Mouse (Mus musculus) intestine, embryonic 16.5 days (tissue): ENCODE data around the gene Srl. TPM values are rescaled to one million over a fixed set of nuclear protein-coding genes. Genes with fewer than 3 reads are reported as not detected.
"Not testable (repeated sequence)": the region's sequence is repeated elsewhere in the genome, so short reads cannot be mapped to it uniquely, and the experiment has no call there.

Experiments used
- ATAC-seq: fragments of 200-750 bp; cut with Nextera tagmentation; 2 replicates; pipeline ENCODE4 v1.8.0; 2017; ENCODE audit warnings: moderate TSS enrichment, moderate library complexity
- H3K27ac ChIP-seq: fragments of 300-500 bp; sonication (generic); 2 replicates; pipeline ENCODE4 v1.5.1; 2014; ENCODE audit warnings: mild to moderate bottlenecking, low read length
- H3K27me3 ChIP-seq: fragments of 300-500 bp; sonication (generic); replicated peaks from 2 replicates; pipeline ENCODE4 v1.6.1; 2014; ENCODE audit warnings: low read length, control low read depth, mixed read lengths; ENCODE audit not compliant: control insufficient read depth, insufficient read depth
- H3K36me3 ChIP-seq: fragments of 300-500 bp; sonication (generic); 2 replicates; pipeline ENCODE4 v1.6.1; 2014; ENCODE audit warnings: low read length, control low read depth; ENCODE audit not compliant: control insufficient read depth, insufficient read depth
- H3K4me1 ChIP-seq: fragments of 300-500 bp; sonication (generic); 2 replicates; pipeline ENCODE4 v1.6.1; 2014; ENCODE audit warnings: low read length, control low read depth, mixed read lengths; ENCODE audit not compliant: control insufficient read depth, insufficient read depth
- H3K4me2 ChIP-seq: fragments of 300-500 bp; sonication (generic); 2 replicates; pipeline ENCODE4 v1.6.1; 2014; ENCODE audit warnings: low read depth, low read length, control low read depth
- H3K4me3 ChIP-seq: fragments of 300-500 bp; sonication (generic); 2 replicates; pipeline ENCODE4 v1.5.1; 2014; ENCODE audit warnings: mild to moderate bottlenecking, low read length
- H3K9ac ChIP-seq: fragments of 300-500 bp; sonication (generic); 2 replicates; pipeline ENCODE4 v1.6.1; 2014; ENCODE audit warnings: low read depth, low read length
- H3K9me3 ChIP-seq: fragments of 300-500 bp; sonication (generic); 2 replicates; pipeline ENCODE4 v1.6.1; 2016; ENCODE audit warnings: low read length, control low read depth; ENCODE audit not compliant: control insufficient read depth
- WGBS: fragments of 180-500 bp; shearing (Covaris S2); extraction: QIAGEN DNeasy Blood & Tissue Kit; methylation state at CpG from one replicate; pipeline ENCODE4 v1.1.7; 2014; 5-methylcytosine and 5-hydroxymethylcytosine counted together
- polyA plus RNA-seq: library from polyadenylated mRNA; unstranded; fragments of >200 nt; fragmentation: Nextera tagmentation; extraction: Ambion mirVana; gene quantifications from 2 replicates; pipeline ENCODE4 v1.2.1, GENCODE M21; 2015

Gene Srl
- polyA plus RNA-seq, 1 experiment from 2014 or later: 8.5 TPM

GRCm38 (mm10) chr16:4492777-4493563 lies 48.6 kb downstream of the Srl start:
- no peak overlapping the region for H3K4me2 ChIP-seq
- H3K4me1 ChIP-seq: peaks cover 14% of the 10 kb centered on the region
- no peak overlapping the region for H3K9ac ChIP-seq
- no peak overlapping the region for H3K27ac ChIP-seq
- no peaks in the 10 kb centered on the region for H3K36me3 ChIP-seq
- no peak overlapping the region for H3K4me3 ChIP-seq
- 43% methylated on average over 2 of the region's 2 CpGs for WGBS
- H3K9me3 ChIP-seq: no peaks in the 10 kb centered on the region
- ATAC-seq: peak; percentile 39; the same call in 1 of the 2 replicates
- no peaks in the 10 kb centered on the region for H3K27me3 ChIP-seq

DNA sequence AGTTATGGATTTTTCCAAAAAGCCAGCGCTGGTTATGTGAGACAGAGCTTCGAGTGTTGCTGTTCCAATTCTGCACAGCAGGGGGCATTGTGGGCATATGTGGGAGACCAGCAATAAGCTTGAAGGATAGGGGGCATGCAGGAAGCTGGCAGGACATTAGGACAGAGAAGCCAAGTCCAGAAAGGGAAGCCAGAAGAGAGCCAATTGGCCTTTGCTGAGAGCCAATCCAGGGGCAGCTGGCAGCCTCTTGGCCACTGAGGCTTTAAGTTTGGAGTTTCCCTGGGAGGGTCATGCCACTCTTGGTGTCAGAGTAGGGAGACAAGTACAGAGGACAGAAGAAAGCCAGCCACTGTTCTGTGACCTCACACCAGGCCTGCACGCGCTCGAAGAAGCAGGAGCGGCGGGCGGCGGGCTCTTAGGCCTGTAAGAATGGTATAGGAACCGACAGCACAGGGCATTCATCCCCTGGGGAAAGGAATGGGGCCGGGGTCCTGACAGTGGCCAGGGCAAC lies 52.4 kb downstream of the Srl start:
- Histone ChIP-seq H3K27ac (peak overlapping the region; percentile 19; the same call in 1 of the 2 replicates), H3K9ac (0 out of 2 replicates have a peak overlapping the region, but pooled peaks have one; percentile 13), H3K4me3 (no peak overlapping the region), H3K36me3 (no peaks in the 10 kb centered on the region), H3K27me3 (no peaks in the 10 kb centered on the region), H3K4me2 (no peak overlapping the region), H3K4me1 (peaks cover 14% of the 10 kb centered on the region; the same call in 1 of the 2 replicates), H3K9me3 (no peaks in the 10 kb centered on the region)
- whole genome bisulfite sequencing: 63% methylated on average over 11 of the region's 11 CpGs
- peak; percentile 73 for ATAC-seq

DNA sequence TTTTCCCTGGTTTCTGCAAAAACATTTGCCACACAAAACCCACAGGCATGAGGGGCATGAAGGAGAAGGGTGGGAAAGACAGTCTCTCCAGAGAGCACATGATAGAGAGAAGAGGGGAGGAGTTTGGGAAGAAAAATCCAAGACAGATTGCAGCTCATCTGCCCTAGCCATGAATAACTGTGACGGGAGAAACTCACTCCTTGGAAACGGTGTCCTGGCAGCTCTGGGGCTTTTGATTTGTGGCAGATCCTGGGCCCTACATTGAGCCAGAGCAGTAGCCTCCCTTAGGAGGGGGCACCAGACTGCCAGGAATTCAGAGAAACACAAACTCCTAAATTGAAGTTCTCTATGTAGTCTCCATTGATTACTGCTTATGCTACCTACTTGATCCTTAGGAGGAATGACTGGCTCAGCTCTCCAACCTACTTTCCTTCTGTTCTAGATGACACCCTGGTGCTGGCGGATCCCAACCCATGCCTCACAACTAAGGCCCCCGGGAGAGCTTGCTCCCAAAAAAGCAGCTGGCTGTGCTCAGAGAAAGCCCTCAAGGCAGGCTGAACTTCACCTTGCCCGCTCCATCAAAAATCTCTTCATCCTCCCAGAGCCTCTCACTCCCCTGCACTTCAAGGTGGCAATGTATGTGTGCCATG lies 60.9 kb downstream of the Srl start:
- Histone ChIP-seq H3K36me3 (no peaks in the 10 kb centered on the region), H3K9ac (no peak overlapping the region), H3K4me1 (0 out of 2 replicates have a peak, but pooled peaks cover 3% of the 10 kb centered on the region), H3K9me3 (no peaks in the 10 kb centered on the region), H3K27me3 (no peaks in the 10 kb centered on the region), H3K4me2 (no peak overlapping the region), H3K27ac (no peak overlapping the region), H3K4me3 (no peak overlapping the region)
- no peak for ATAC-seq
- WGBS: 72% methylated on average over 5 of the region's 5 CpGs

DNA sequence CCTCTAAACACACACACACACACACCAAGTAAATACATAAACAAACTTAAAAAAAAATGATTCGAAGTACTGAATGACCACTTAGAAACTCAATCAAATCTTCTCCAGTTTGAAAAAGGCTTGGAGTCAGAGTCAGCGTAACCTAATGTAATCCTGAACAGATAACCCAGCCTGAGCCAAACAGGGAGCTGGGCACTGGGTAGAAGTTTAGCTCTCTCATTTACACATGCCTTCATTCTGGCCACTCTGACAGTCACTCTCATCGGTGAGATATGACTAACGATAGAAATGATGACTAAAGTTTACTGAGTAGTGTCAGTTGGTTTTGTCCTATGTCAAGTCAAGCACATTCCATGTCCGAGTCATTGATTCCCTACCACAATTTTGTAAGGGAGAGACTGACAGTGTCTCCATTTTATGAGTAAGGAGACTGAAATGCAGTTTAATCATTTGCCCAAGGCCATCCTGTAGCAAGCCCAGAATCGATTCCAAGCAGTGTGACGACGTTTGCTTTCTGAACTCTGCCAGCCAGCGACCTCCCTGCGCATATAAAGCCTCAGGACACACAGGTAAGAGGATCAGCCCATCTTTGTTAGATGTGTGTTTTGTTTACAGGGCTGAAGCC lies 63.9 kb downstream of the Srl start:
- no peak for ATAC-seq
- Histone ChIP-seq H3K27me3 (no peaks in the 10 kb centered on the region), H3K4me3 (no peak overlapping the region), H3K4me1 (peaks cover 8% of the 10 kb centered on the region; the same call in 1 of the 2 replicates), H3K9me3 (no peaks in the 10 kb centered on the region), H3K9ac (no peak overlapping the region), H3K36me3 (no peaks in the 10 kb centered on the region), H3K4me2 (no peak overlapping the region), H3K27ac (no peak overlapping the region)
- WGBS: 54% methylated on average over 10 of the region's 10 CpGs

- H3K9ac ChIP-seq: peak overlapping the region; percentile 83
- WGBS: 16% methylated on average over 42 of the region's 42 CpGs
- ATAC-seq: peak; percentile 91
- H3K4me1 ChIP-seq: peaks cover 12% of the 10 kb centered on the region; the same call in 1 of the 2 replicates
- no peaks in the 10 kb centered on the region for H3K27me3 ChIP-seq
- peak overlapping the region; percentile 72 for H3K4me2 ChIP-seq
- H3K9me3 ChIP-seq: no peaks in the 10 kb centered on the region
- peak overlapping the region; percentile 84 for H3K27ac ChIP-seq
- H3K36me3 ChIP-seq: no peaks in the 10 kb centered on the region
- H3K4me3 ChIP-seq: peak overlapping the region; percentile 57
Measured at GRCm38 (mm10) chr16:4474882-4475803, 66.5 kb downstream of the Srl start.

DNA sequence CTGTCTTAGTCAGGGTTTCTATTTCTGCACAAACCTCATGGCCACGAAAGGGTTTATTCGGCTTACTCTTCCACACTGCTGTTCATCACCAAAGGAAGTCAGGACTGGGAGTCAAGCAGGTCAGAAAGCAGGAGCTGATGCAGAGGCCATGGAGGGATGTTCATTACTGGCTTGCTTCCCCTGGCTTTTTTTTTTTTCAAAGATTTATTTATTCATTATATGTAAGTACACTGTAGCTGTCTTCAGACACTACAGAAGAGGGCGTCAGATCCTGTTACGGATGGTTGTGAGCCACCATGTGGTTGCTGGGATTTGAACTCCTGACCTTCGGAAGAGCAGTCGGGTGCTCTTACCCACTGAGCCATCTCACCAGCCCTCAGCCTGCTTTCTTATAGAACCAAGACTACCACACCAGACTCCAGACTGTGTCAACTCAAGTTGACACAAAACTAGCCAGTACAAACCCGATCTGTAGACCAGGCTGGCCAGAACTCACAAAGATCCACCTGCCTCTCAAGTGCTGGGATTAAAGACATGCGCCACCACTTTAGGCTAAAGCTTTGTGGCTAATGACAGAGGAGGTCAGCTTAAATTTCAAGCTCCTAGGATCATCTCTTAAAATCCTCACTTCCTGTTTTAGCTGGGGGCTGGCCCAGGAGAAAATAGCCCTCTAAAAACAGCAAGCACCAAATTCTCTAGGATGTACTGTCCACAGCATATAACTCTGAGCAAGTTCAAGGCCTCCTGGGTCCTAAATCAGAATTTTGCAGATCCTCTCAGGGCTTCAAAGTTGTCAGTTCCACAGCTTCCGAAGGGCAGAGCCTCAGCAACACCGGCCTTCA lies 67.4 kb downstream of the Srl start:
- Histone ChIP-seq H3K27ac (peak overlapping the region; percentile 84), H3K4me3 (peak overlapping the region; percentile 57), H3K4me2 (peak overlapping the region; percentile 72), H3K9ac (peak overlapping the region; percentile 83), H3K4me1 (peaks cover 12% of the 10 kb centered on the region; the same call in 1 of the 2 replicates)
- H3K27me3 ChIP-seq, H3K36me3 ChIP-seq, H3K9me3 ChIP-seq: not testable (repeated sequence)
- peak; percentile 0; the same call in 1 of the 2 replicates for ATAC-seq
- 72% methylated on average over 10 of the region's 10 CpGs for WGBS

- H3K9ac ChIP-seq: no peak overlapping the region
- no peaks in the 10 kb centered on the region for H3K27me3 ChIP-seq
- no peak for ATAC-seq
- H3K4me3 ChIP-seq: no peak overlapping the region
- WGBS: 64% methylated on average over 5 of the region's 5 CpGs
- H3K9me3 ChIP-seq: no peaks in the 10 kb centered on the region
- peaks cover 12% of the 10 kb centered on the region; the same call in 1 of the 2 replicates for H3K4me1 ChIP-seq
- no peaks in the 10 kb centered on the region for H3K36me3 ChIP-seq
- no peak overlapping the region for H3K4me2 ChIP-seq
- H3K27ac ChIP-seq: no peak overlapping the region
Measured at GRCm38 (mm10) chr16:4473231-4473630, 68.4 kb downstream of the Srl start.

DNA sequence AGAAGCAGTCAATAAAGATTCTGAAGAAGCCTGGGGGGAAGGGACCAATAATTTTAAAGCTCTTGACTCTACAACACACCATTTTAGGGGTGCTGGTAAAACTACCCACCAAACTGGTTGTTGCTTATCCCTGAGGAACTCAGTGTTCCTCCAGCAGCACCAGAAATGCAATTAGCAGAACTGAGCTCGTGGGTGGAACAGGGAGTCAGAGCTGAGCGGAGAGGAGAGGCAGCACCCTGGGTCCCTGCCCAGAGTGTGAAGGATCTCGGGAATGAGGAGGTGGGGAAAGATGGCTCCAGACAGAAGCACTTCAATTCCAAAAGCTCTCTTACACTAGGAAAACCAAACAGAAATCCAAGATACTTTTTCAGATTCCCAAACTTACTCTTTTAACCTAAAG lies 68.9 kb downstream of the Srl start:
- Histone ChIP-seq H3K4me1 (peaks cover 9% of the 10 kb centered on the region; the same call in 1 of the 2 replicates), H3K4me3 (no peak overlapping the region), H3K9me3 (no peaks in the 10 kb centered on the region), H3K27me3 (no peaks in the 10 kb centered on the region), H3K27ac (no peak overlapping the region), H3K36me3 (no peaks in the 10 kb centered on the region), H3K9ac (no peak overlapping the region), H3K4me2 (no peak overlapping the region)
- WGBS: 52% methylated on average over 3 of the region's 3 CpGs
- ATAC-seq: no peak
